Mouse (Mus musculus): ENCODE results near the gene Cyp2a12. TPM values are rescaled to one million over a fixed set of nuclear protein-coding genes. Genes with fewer than 3 reads are reported as not detected.

Cyp2a12 gene
- polyA plus RNA-seq, 1 experiment from 2014 or later: 0.12 TPM

Other genes with a start within 250 kb of the Cyp2a12 start
- not detected in 2 replicates for gene Cyp2g1, start 220.2 kb upstream of the Cyp2a12 start, polyA plus RNA-seq (2015; fragmentation: Nextera tagmentation; extraction: Ambion mirVana)
- not detected in 2 replicates for gene Cyp2a5, start 193.8 kb upstream of the Cyp2a12 start, polyA plus RNA-seq (2015; fragmentation: Nextera tagmentation; extraction: Ambion mirVana)
- 0.08 TPM in 1 of 2 replicates, not detected in the other for gene Cyp2a22, start 89.7 kb upstream of the Cyp2a12 start, polyA plus RNA-seq (2015; fragmentation: Nextera tagmentation; extraction: Ambion mirVana)
- gene Cyp2f2, start 90.8 kb downstream of the Cyp2a12 start, polyA plus RNA-seq (2015; fragmentation: Nextera tagmentation; extraction: Ambion mirVana): not detected in 2 replicates
- gene Cyp2t4, start 124.6 kb downstream of the Cyp2a12 start, polyA plus RNA-seq (2015; fragmentation: Nextera tagmentation; extraction: Ambion mirVana): 0.10 TPM in 1 of 2 replicates, not detected in the other
- gene Egln2, start 137.7 kb downstream of the Cyp2a12 start, polyA plus RNA-seq (2015; fragmentation: Nextera tagmentation; extraction: Ambion mirVana): 65.4 and 74.9 TPM in 2 replicates
- gene Rab4b, start 149.8 kb downstream of the Cyp2a12 start, polyA plus RNA-seq (2015; fragmentation: Nextera tagmentation; extraction: Ambion mirVana): 60.1 and 66.8 TPM in 2 replicates
- gene Gm21983, start 152.0 kb downstream of the Cyp2a12 start, polyA plus RNA-seq (2015; fragmentation: Nextera tagmentation; extraction: Ambion mirVana): 1.3 TPM in 1 of 2 replicates, not detected in the other
- 18.3 and 20.3 TPM in 2 replicates for gene Mia, start 152.1 kb downstream of the Cyp2a12 start, polyA plus RNA-seq (2015; fragmentation: Nextera tagmentation; extraction: Ambion mirVana)
- gene BC024978, start 166.7 kb downstream of the Cyp2a12 start, polyA plus RNA-seq (2015; fragmentation: Nextera tagmentation; extraction: Ambion mirVana): 3.9 and 4.2 TPM in 2 replicates
- gene Snrpa, start 167.2 kb downstream of the Cyp2a12 start, polyA plus RNA-seq (2015; fragmentation: Nextera tagmentation; extraction: Ambion mirVana): 264 and 278 TPM in 2 replicates
- 4.4 and 5.2 TPM in 2 replicates for gene Itpkc, start 199.6 kb downstream of the Cyp2a12 start, polyA plus RNA-seq (2015; fragmentation: Nextera tagmentation; extraction: Ambion mirVana)
- gene Coq8b, start 203.9 kb downstream of the Cyp2a12 start, polyA plus RNA-seq (2015; fragmentation: Nextera tagmentation; extraction: Ambion mirVana): 20.9 and 23.1 TPM in 2 replicates
- gene Numbl, start 229.4 kb downstream of the Cyp2a12 start, polyA plus RNA-seq (2015; fragmentation: Nextera tagmentation; extraction: Ambion mirVana): 15.3 and 18.5 TPM in 2 replicates